Mouse (Mus musculus) right cerebral cortex, adult 2 months (tissue): ENCODE measurements around the gene Gm16427.
"Not testable (repeated sequence)": the region's sequence is repeated elsewhere in the genome, so short reads cannot be mapped to it uniquely, and the experiment has no call there.

Source experiments
- DNase-seq, 2 experiments: peaks; one replicate each; pipeline ENCODE4 v3.0.0; 2021 to 2022; ENCODE audit warnings: low spot score in 2 of 2

Gm16427 gene

GRCm38 (mm10) chr5:93540100-93540499 lies at the start of gene Gm16427:
Gm16427 (minus strand) TSS chr5:93540200.
- DNase-seq = not testable (repeated sequence)
